Mouse (Mus musculus): ENCODE measurements around the gene Ascl1. TPM values are rescaled to one million over a fixed set of nuclear protein-coding genes. Genes with fewer than 3 reads are reported as not detected.

Ascl1 gene
- polyA plus RNA-seq, 1 experiment from 2014 or later: 28.8 TPM

- peak; percentile 16 for DNase-seq (ENCODE audit: low spot score)
- 63% methylated on average over 10 of the region's 10 CpGs for WGBS
- Histone ChIP-seq H3K27me3 (replicated peaks; ENCODE audit: control insufficient read depth, insufficient read depth, low read length) (no peaks in the 10 kb centered on the region), H3K4me3 (ENCODE audit: low read depth, low read length) (no peak overlapping the region), H3K4me1 (ENCODE audit: control insufficient read depth, insufficient read depth, low read length) (no peaks in the 10 kb centered on the region), H3K4me2 (ENCODE audit: low read length) (no peak overlapping the region), H3K9me3 (replicated peaks; ENCODE audit: control insufficient read depth, low read length) (no peaks in the 10 kb centered on the region), H3K9ac (ENCODE audit: low read length) (no peak overlapping the region), H3K27ac (ENCODE audit: low read depth, low read length) (no peak overlapping the region), H3K36me3 (ENCODE audit: control insufficient read depth, insufficient read depth, low read length) (no peaks in the 10 kb centered on the region)
- peak; percentile 34; the same call in 1 of the 2 replicates for ATAC-seq
Measured at GRCm38 (mm10) chr10:87473475-87474131, 19.9 kb downstream of the Ascl1 start.

- H3K9ac ChIP-seq (ENCODE audit: low read length): no peak overlapping the region
- no peak for ATAC-seq
- no peaks in the 10 kb centered on the region for H3K27me3 ChIP-seq (replicated peaks; ENCODE audit: control insufficient read depth, insufficient read depth, low read length)
- no peak overlapping the region for H3K27ac ChIP-seq (ENCODE audit: low read depth, low read length)
- H3K4me3 ChIP-seq (ENCODE audit: low read depth, low read length): no peak overlapping the region
- peaks cover 11% of the 10 kb centered on the region for H3K4me1 ChIP-seq (ENCODE audit: control insufficient read depth, insufficient read depth, low read length)
- H3K4me2 ChIP-seq (ENCODE audit: low read length): no peak overlapping the region
- H3K9me3 ChIP-seq (replicated peaks; ENCODE audit: control insufficient read depth, low read length): no peaks in the 10 kb centered on the region
- 95% methylated on average over 3 of the region's 3 CpGs for WGBS
- DNase-seq (ENCODE audit: low spot score): no peak
- H3K36me3 ChIP-seq (ENCODE audit: control insufficient read depth, insufficient read depth, low read length): no peaks in the 10 kb centered on the region
Measured at GRCm38 (mm10) chr10:87450777-87451176, 42.7 kb downstream of the Ascl1 start.

- no peak overlapping the region for H3K4me2 ChIP-seq (ENCODE audit: low read length)
- peaks cover 11% of the 10 kb centered on the region for H3K4me1 ChIP-seq (ENCODE audit: control insufficient read depth, insufficient read depth, low read length)
- no peak overlapping the region for H3K4me3 ChIP-seq (ENCODE audit: low read depth, low read length)
- no peaks in the 10 kb centered on the region for H3K36me3 ChIP-seq (ENCODE audit: control insufficient read depth, insufficient read depth, low read length)
- H3K27ac ChIP-seq (ENCODE audit: low read depth, low read length): no peak overlapping the region
- no peaks in the 10 kb centered on the region for H3K27me3 ChIP-seq (replicated peaks; ENCODE audit: control insufficient read depth, insufficient read depth, low read length)
- WGBS: 83% methylated on average over 6 of the region's 6 CpGs
- DNase-seq (ENCODE audit: low spot score) (no peak), ATAC-seq (no peak)
- H3K9ac ChIP-seq (ENCODE audit: low read length): no peak overlapping the region
- H3K9me3 ChIP-seq (replicated peaks; ENCODE audit: control insufficient read depth, low read length): no peaks in the 10 kb centered on the region
Measured at GRCm38 (mm10) chr10:87449368-87449767, 44.1 kb downstream of the Ascl1 start.

GRCm38 (mm10) chr10:87448257-87448656 lies 45.2 kb downstream of the Ascl1 start:
- no peaks in the 10 kb centered on the region for H3K36me3 ChIP-seq (ENCODE audit: control insufficient read depth, insufficient read depth, low read length)
- H3K4me2 ChIP-seq (ENCODE audit: low read length): peak overlapping the region; percentile 40; the same call in 1 of the 2 replicates
- no peaks in the 10 kb centered on the region for H3K27me3 ChIP-seq (replicated peaks; ENCODE audit: control insufficient read depth, insufficient read depth, low read length)
- no peak overlapping the region for H3K9ac ChIP-seq (ENCODE audit: low read length)
- ATAC-seq: peak; percentile 1; the same call in 1 of the 2 replicates
- WGBS: 9% methylated on average over 5 of the region's 5 CpGs
- peaks cover 11% of the 10 kb centered on the region for H3K4me1 ChIP-seq (ENCODE audit: control insufficient read depth, insufficient read depth, low read length)
- no peak for DNase-seq (ENCODE audit: low spot score)
- H3K9me3 ChIP-seq (replicated peaks; ENCODE audit: control insufficient read depth, low read length): no peaks in the 10 kb centered on the region
- no peak overlapping the region for H3K4me3 ChIP-seq (ENCODE audit: low read depth, low read length)
- H3K27ac ChIP-seq (ENCODE audit: low read depth, low read length): peak overlapping the region; percentile 70

GRCm38 (mm10) chr10:87447754-87448095 lies 45.7 kb downstream of the Ascl1 start:
- Histone ChIP-seq H3K4me3 (ENCODE audit: low read depth, low read length) (no peak overlapping the region), H3K9ac (ENCODE audit: low read length) (no peak overlapping the region), H3K27ac (ENCODE audit: low read depth, low read length) (peak overlapping the region; percentile 70), H3K36me3 (ENCODE audit: control insufficient read depth, insufficient read depth, low read length) (no peaks in the 10 kb centered on the region), H3K4me2 (ENCODE audit: low read length) (peak overlapping the region; percentile 40), H3K27me3 (replicated peaks; ENCODE audit: control insufficient read depth, insufficient read depth, low read length) (no peaks in the 10 kb centered on the region), H3K9me3 (replicated peaks; ENCODE audit: control insufficient read depth, low read length) (no peaks in the 10 kb centered on the region), H3K4me1 (ENCODE audit: control insufficient read depth, insufficient read depth, low read length) (peaks cover 11% of the 10 kb centered on the region)
- peak; percentile 96 for DNase-seq (ENCODE audit: low spot score)
- ATAC-seq: peak; percentile 96
- WGBS: 1% methylated on average over 9 of the region's 9 CpGs

- 4% methylated on average over 13 of the region's 13 CpGs for WGBS
- no peaks in the 10 kb centered on the region for H3K27me3 ChIP-seq (replicated peaks; ENCODE audit: control insufficient read depth, insufficient read depth, low read length)
- H3K9me3 ChIP-seq (replicated peaks; ENCODE audit: control insufficient read depth, low read length): no peaks in the 10 kb centered on the region
- peak overlapping the region; percentile 79 for H3K27ac ChIP-seq (ENCODE audit: low read depth, low read length)
- H3K36me3 ChIP-seq (ENCODE audit: control insufficient read depth, insufficient read depth, low read length): no peaks in the 10 kb centered on the region
- H3K4me2 ChIP-seq (ENCODE audit: low read length): peak overlapping the region; percentile 40
- DNase-seq (ENCODE audit: low spot score) (peak; percentile 69), ATAC-seq (peak; percentile 57)
- H3K4me1 ChIP-seq (ENCODE audit: control insufficient read depth, insufficient read depth, low read length): peaks cover 11% of the 10 kb centered on the region
- no peak overlapping the region for H3K4me3 ChIP-seq (ENCODE audit: low read depth, low read length)
- H3K9ac ChIP-seq (ENCODE audit: low read length): 0 out of 2 replicates have a peak overlapping the region, but pooled peaks have one; percentile 4
Measured at GRCm38 (mm10) chr10:87446829-87447753, 46.4 kb downstream of the Ascl1 start.

- peak overlapping the region; percentile 79; the same call in 1 of the 2 replicates for H3K27ac ChIP-seq (ENCODE audit: low read depth, low read length)
- WGBS: 43% methylated on average over 2 of the region's 2 CpGs
- peak; percentile 23; the same call in 1 of the 2 replicates for ATAC-seq
- DNase-seq (ENCODE audit: low spot score): no peak
- no peak overlapping the region for H3K4me2 ChIP-seq (ENCODE audit: low read length)
- H3K9ac ChIP-seq (ENCODE audit: low read length): no peak overlapping the region
- peaks cover 11% of the 10 kb centered on the region for H3K4me1 ChIP-seq (ENCODE audit: control insufficient read depth, insufficient read depth, low read length)
- H3K36me3 ChIP-seq (ENCODE audit: control insufficient read depth, insufficient read depth, low read length): no peaks in the 10 kb centered on the region
- no peak overlapping the region for H3K4me3 ChIP-seq (ENCODE audit: low read depth, low read length)
- no peaks in the 10 kb centered on the region for H3K27me3 ChIP-seq (replicated peaks; ENCODE audit: control insufficient read depth, insufficient read depth, low read length)
- H3K9me3 ChIP-seq (replicated peaks; ENCODE audit: control insufficient read depth, low read length): no peaks in the 10 kb centered on the region
Measured at GRCm38 (mm10) chr10:87446139-87446828, 47.2 kb downstream of the Ascl1 start.

Data from forebrain, embryonic 14.5 days (tissue).